Mouse (Mus musculus): ENCODE measurements around the gene Grik3.

DNA sequence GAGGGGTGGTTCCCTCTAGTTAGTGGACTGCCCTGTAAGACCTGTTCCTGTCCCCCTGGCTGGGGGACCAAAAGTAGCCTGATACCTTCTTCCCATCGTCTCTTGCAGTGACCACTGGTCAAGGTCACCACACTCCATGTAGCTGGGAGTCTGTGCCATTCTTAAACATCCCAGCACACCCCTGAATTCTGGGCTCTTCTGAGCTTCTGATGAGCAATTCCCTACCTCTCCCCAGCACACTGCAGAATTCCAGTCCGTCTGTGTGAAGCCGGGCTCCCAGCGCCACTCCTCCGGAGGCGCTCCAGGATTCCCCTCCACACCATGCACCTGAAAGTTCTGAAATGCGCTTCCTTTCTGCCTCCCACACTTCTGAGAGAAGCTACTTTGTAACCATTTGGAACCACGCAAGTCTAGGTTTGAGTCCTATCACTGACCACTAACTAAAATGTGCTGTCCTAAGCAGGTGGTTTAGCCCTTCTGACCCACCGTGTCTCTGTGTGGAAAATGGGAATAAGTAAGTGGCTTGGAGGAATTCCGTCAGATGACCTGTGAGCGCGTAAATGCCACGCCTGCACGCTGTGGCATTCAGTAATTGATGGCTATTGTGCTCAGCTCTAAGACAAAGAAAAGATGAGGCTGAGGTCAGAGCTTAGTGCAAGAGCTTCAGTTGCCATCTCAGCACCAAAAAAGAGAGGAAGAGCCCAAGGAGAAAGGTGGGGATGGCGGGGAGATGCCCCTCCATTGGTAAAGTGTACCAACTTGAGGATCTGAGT is 237.8 kb downstream of the Grik3 start:
- TF ChIP-seq CTCF (IDR thresholded peaks at IDR 0.05 in 2 of 3, conservative IDR thresholded peaks at IDR 0.05 in 1 of 3; ENCODE audit: control insufficient read depth in 1 of 3, insufficient read depth in 1 of 3, low read depth in 2 of 3, low read length in 3 of 3, poor library complexity in 1 of 3, severe bottlenecking in 1 of 3) (no peak), MEF2A (IDR thresholded peaks at IDR 0.05; ENCODE audit: extremely low read depth, insufficient replicate concordance, low read depth, low read length, poor library complexity, severe bottlenecking) (no peak), POLR2A (IDR thresholded peaks at IDR 0.05; ENCODE audit: control insufficient read depth in 1 of 2, insufficient read depth in 1 of 2, low read depth in 1 of 2, low read length in 2 of 2, poor library complexity in 1 of 2) (no peak), JUND (IDR thresholded peaks at IDR 0.05; ENCODE audit: low read depth, low read length) (no peak), GATA1 (IDR thresholded peaks at IDR 0.05; ENCODE audit: low read depth, low read length) (no peak), E2F4 (IDR thresholded peaks at IDR 0.05; ENCODE audit: borderline replicate concordance, low read depth, low read length) (no peak), TAL1 (IDR thresholded peaks at IDR 0.05; ENCODE audit: low read length) (no peak), MXI1 (IDR thresholded peaks at IDR 0.05; ENCODE audit: low read depth, low read length) (no peak)

Measured in MEL (cell line).